Mouse (Mus musculus) heart, embryonic 14.5 days (tissue): ENCODE data around the gene Aaed1. TPM values are rescaled to one million over a fixed set of nuclear protein-coding genes. Genes with fewer than 3 reads are reported as not detected.
"Not testable (repeated sequence)": the region's sequence is repeated elsewhere in the genome, so short reads cannot be mapped to it uniquely, and the experiment has no call there.

ENCODE experiments used
- ATAC-seq: fragments of 200-750 bp; cut with Nextera tagmentation; 2 replicates; pipeline ENCODE4 v1.8.0; 2017; ENCODE audit warnings: low read depth, moderate TSS enrichment; ENCODE audit not compliant: insufficient number of reproducible peaks, insufficient read depth, low FRiP score
- H3K27ac ChIP-seq, 2 experiments: fragments of 200-500 bp in 1 of 2; fragments of 300-500 bp in 1 of 2; sonication (generic) in 1 of 2; replicated peaks in 1 of 2; 2 replicates each; pipeline ENCODE4 v1.5.1; 2012 to 2014; ENCODE audit warnings: low read depth in 2 of 2, low read length in 2 of 2, control low read depth in 1 of 2, mild to moderate bottlenecking in 1 of 2, mixed read lengths in 1 of 2; ENCODE audit not compliant: control insufficient read depth in 1 of 2, insufficient read depth in 1 of 2
- H3K27me3 ChIP-seq: fragments of 300-500 bp; sonication (generic); 2 replicates; pipeline ENCODE4 v1.6.1; 2014; ENCODE audit warnings: mild to moderate bottlenecking, low read length, control low read depth; ENCODE audit not compliant: control insufficient read depth, insufficient read depth
- H3K36me3 ChIP-seq: fragments of 300-500 bp; sonication (generic); 2 replicates; pipeline ENCODE4 v1.6.1; 2014; ENCODE audit warnings: mild to moderate bottlenecking, control low read depth, low read length, mixed read lengths; ENCODE audit not compliant: control insufficient read depth, insufficient read depth
- H3K4me1 ChIP-seq, 2 experiments: fragments of 200-500 bp in 1 of 2; fragments of 300-500 bp in 1 of 2; sonication (generic) in 1 of 2; 2 replicates each; pipeline ENCODE4 v1.6.1; 2012 to 2014; ENCODE audit warnings: low read length in 2 of 2, control low read depth in 1 of 2, mixed read lengths in 1 of 2; ENCODE audit not compliant: control insufficient read depth in 2 of 2, insufficient read depth in 2 of 2
- H3K4me2 ChIP-seq: fragments of 300-500 bp; sonication (generic); 2 replicates; pipeline ENCODE4 v1.6.1; 2014; ENCODE audit warnings: mild to moderate bottlenecking, low read length
- H3K4me3 ChIP-seq, 2 experiments: fragments of 200-500 bp in 1 of 2; fragments of 300-500 bp in 1 of 2; sonication (generic) in 1 of 2; 2 replicates each; pipeline ENCODE4 v1.5.1; 2012 to 2014; ENCODE audit warnings: low read length in 2 of 2, mild to moderate bottlenecking in 2 of 2, control low read depth in 1 of 2, low read depth in 1 of 2, moderate library complexity in 1 of 2; ENCODE audit not compliant: control insufficient read depth in 1 of 2, insufficient read depth in 1 of 2
- H3K9ac ChIP-seq: fragments of 300-500 bp; sonication (generic); 2 replicates; pipeline ENCODE4 v1.6.1; 2014; ENCODE audit warnings: mild to moderate bottlenecking, low read length
- H3K9me3 ChIP-seq: fragments of 300-500 bp; sonication (generic); 2 replicates; pipeline ENCODE4 v1.6.1; 2016; ENCODE audit warnings: low read length, control low read depth; ENCODE audit not compliant: control insufficient read depth
- WGBS: fragments of 180-500 bp; shearing (Covaris S2); extraction: QIAGEN DNeasy Blood & Tissue Kit; methylation state at CpG from one replicate; pipeline ENCODE4 v1.1.7; 2014; 5-methylcytosine and 5-hydroxymethylcytosine counted together
- polyA plus RNA-seq: library from polyadenylated mRNA; unstranded; fragments of >200 nt; fragmentation: Nextera tagmentation; extraction: Ambion mirVana; gene quantifications from 2 replicates; pipeline ENCODE4 v1.2.1, GENCODE M21; 2014

Aaed1 gene
- polyA plus RNA-seq, 1 experiment from 2014 or later, result 78.3 TPM

- no peaks in the 10 kb centered on the region for H3K27me3 ChIP-seq
- H3K4me1 ChIP-seq, result peaks cover 0 to 2% of the 10 kb centered on the region in 2 experiments; a peak in 1 of 4 replicates
- H3K9me3 ChIP-seq, result no peaks in the 10 kb centered on the region
- H3K4me2 ChIP-seq, result no peak overlapping the region
- no peak for ATAC-seq
- H3K9ac ChIP-seq, result no peak overlapping the region
- no peak overlapping the region for H3K4me3 ChIP-seq
- 92% methylated on average over 7 of the region's 7 CpGs for WGBS
- no peak overlapping the region for H3K27ac ChIP-seq
- no peaks in the 10 kb centered on the region for H3K36me3 ChIP-seq
Measured at GRCm38 (mm10) chr13:64259903-64260302, 52.6 kb downstream of the Aaed1 start.

GRCm38 (mm10) chr13:64258516-64258821 lies 54.0 kb downstream of the Aaed1 start:
- Histone ChIP-seq H3K4me2 (no peak overlapping the region), H3K4me3 (no peak overlapping the region), H3K9me3 (no peaks in the 10 kb centered on the region), H3K27ac (no peak overlapping the region), H3K27me3 (no peaks in the 10 kb centered on the region), H3K9ac (no peak overlapping the region), H3K4me1 (peaks cover 0 to 2% of the 10 kb centered on the region in 2 experiments; a peak in 1 of 4 replicates), H3K36me3 (no peaks in the 10 kb centered on the region)
- ATAC-seq, result no peak
- 92% methylated on average over 4 of the region's 4 CpGs for WGBS

- no peaks in the 10 kb centered on the region for H3K27me3 ChIP-seq
- H3K9ac ChIP-seq, result no peak overlapping the region
- H3K4me2 ChIP-seq, result no peak overlapping the region
- 59% methylated on average over 5 of the region's 5 CpGs for WGBS
- no peaks in the 10 kb centered on the region for H3K36me3 ChIP-seq
- no peak overlapping the region for H3K4me3 ChIP-seq
- ATAC-seq, result no peak
- H3K9me3 ChIP-seq, result no peaks in the 10 kb centered on the region
- peaks cover 0 to 2% of the 10 kb centered on the region in 2 experiments; a peak in 1 of 4 replicates for H3K4me1 ChIP-seq
- H3K27ac ChIP-seq, result no peak overlapping the region
Measured at GRCm38 (mm10) chr13:64257814-64258515, 54.5 kb downstream of the Aaed1 start.

GRCm38 (mm10) chr13:64257010-64257813 lies 55.3 kb downstream of the Aaed1 start:
- WGBS, result 73% methylated on average over 12 of the region's 12 CpGs
- Histone ChIP-seq H3K4me1 (peaks cover 0 to 2% of the 10 kb centered on the region in 2 experiments; a peak in 1 of 4 replicates), H3K9ac (no peak overlapping the region), H3K4me2 (no peak overlapping the region), H3K27me3 (no peaks in the 10 kb centered on the region), H3K27ac (no peak overlapping the region), H3K36me3 (no peaks in the 10 kb centered on the region), H3K4me3 (no peak overlapping the region), H3K9me3 (no peaks in the 10 kb centered on the region)
- ATAC-seq, result no peak

- H3K9ac ChIP-seq, H3K27me3 ChIP-seq, H3K4me3 ChIP-seq, ATAC-seq, H3K36me3 ChIP-seq, H3K4me1 ChIP-seq, H3K27ac ChIP-seq, H3K4me2 ChIP-seq, H3K9me3 ChIP-seq: not testable (repeated sequence)
- 83% methylated on average over 11 of the region's 11 CpGs for WGBS
Measured at GRCm38 (mm10) chr13:64254185-64254584, 58.3 kb downstream of the Aaed1 start.

GRCm38 (mm10) chr13:64253697-64254096 lies 58.8 kb downstream of the Aaed1 start:
- Histone ChIP-seq H3K4me3 (no peak overlapping the region), H3K27me3 (no peaks in the 10 kb centered on the region), H3K9me3 (no peaks in the 10 kb centered on the region), H3K4me1 (peaks cover 2 to 6% of the 10 kb centered on the region in 2 experiments; a peak in 2 of 4 replicates), H3K27ac (no peak overlapping the region), H3K9ac (no peak overlapping the region), H3K36me3 (no peaks in the 10 kb centered on the region), H3K4me2 (no peak overlapping the region)
- no peak for ATAC-seq

GRCm38 (mm10) chr13:64252147-64252546 lies 60.4 kb downstream of the Aaed1 start:
- ATAC-seq, result no peak
- Histone ChIP-seq H3K9ac (no peak overlapping the region), H3K4me1 (peaks cover under 1 to 11% of the 10 kb centered on the region in 2 experiments; a peak in 2 of 4 replicates), H3K27ac (no peak overlapping the region), H3K4me2 (no peak overlapping the region), H3K36me3 (no peaks in the 10 kb centered on the region), H3K4me3 (no peak overlapping the region), H3K9me3 (no peaks in the 10 kb centered on the region), H3K27me3 (no peaks in the 10 kb centered on the region)
- WGBS, result 42% methylated on average over 5 of the region's 5 CpGs
